Mouse (Mus musculus) lung, adult 18-20 months (tissue): ENCODE measurements around the gene Ankef1.
A peak's percentile ranks its signal among the peaks of the same experiment; 100 is the strongest.

Source experiments
- DNase-seq, 2 experiments: peaks; one replicate each; pipeline ENCODE4 v3.0.0; 2022; ENCODE audit warnings: mixed read lengths in 2 of 2

The Ankef1 gene

GRCm38 (mm10) chr2:136501651-136502050 is at the start of gene Ankef1:
Ankef1 (plus strand) TSS chr2:136501910.
- DNase-seq = no peak

DNA sequence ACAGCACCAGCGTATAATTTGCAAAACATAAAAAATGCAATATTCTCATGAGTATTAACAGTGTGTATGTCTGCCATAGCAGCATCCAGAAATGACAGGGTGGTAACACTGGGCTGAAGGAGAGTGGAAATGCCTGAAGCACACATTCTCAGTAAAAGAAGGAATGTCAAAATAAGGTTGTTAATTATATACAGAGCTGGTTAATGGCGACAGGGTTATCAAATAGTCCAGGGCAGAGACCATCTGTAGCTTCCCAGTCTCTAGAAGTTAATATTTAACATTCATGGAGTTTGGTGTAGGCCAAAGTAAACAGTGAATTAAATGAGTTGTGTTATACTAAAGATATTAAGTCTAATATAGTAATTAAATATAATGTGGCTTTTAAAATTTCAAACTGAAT is 45.2 kb upstream of the Ankef1 start:
- DNase-seq = no peak

GRCm38 (mm10) chr2:136456875-136457274 is 44.8 kb upstream of the Ankef1 start:
- no peak for DNase-seq

DNA sequence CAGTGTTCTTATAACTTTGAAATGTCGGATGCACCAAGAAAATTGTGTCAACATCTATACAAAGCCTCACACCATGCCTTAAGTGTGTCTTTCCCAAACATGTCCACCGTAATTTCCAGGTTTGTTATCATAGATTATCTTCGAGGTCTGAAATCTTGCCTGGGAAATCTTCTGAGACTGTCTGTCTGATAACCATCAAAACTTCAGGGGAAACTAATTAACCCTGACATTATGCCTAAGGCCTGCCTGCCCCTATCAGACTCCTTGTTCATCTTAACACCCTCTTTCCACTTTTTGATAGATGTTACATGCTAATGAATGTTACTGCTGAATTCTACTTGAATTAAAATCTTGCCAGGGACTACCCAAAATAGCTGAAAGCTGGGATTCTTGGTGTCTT is 24.1 kb upstream of the Ankef1 start:
- no peak for DNase-seq

- no peak for DNase-seq
Observed at GRCm38 (mm10) chr2:136482269-136482668, 19.4 kb upstream of the Ankef1 start.

DNA sequence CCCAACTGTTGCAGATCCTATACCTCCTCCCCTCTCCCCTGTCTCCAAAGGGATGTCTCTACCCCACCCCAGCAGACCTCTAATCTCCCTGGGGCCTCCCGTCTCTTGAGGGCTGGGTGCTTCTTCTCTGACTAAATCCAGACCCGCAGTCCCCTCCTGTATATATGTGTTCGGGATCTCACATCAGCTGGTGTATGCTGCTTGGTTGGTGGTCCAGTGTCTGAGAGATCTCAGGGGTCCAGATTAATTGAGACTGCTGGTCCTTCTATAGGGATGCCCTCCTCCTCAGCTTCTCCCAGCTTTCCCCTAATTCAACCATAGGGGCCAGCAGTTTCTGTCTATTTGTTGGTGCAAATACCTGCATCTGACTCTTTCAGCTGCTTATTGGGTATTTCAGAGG is 18.7 kb upstream of the Ankef1 start:
- no peak for DNase-seq

DNA sequence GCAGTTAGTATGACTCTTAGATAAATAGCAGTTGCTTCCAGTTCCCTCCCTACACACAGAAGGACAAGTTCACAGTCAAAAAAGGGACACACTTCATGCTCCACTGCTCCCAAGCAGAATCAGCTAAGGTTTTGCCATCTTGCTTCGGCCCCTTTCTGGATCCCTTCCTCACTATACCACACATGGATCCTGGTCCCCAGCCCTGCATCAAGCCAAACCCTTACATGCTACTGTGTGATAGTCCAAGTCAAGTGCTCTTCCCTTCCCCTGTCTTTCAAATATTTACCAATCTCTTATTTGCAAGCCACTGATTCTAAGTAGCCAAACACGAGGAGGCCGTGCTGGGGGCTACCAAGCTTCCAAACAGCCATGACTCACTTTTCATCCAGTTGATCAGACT is 16.8 kb upstream of the Ankef1 start:
- no peak for DNase-seq

DNA sequence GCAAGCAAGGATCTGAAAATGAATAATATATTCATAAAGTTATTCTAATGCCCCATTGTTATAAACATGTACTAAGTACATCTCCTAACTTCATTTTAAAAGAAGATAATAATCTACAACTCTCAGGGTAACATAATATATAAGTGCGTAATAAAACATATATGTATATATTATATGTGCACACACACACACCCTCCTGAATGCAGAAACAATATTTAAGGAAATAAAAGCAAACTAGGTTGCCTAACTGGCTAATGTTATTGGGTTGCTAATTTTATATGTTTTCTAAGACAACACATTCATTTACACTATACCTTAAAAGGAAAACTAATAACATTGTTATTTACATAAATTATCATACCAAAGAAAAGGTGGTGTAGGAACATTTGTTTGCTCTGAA is 16.3 kb upstream of the Ankef1 start:
- no peak for DNase-seq

GRCm38 (mm10) chr2:136485815-136486619 is 15.7 kb upstream of the Ankef1 start:
- DNase-seq = peak; percentile 5 to 51

DNA sequence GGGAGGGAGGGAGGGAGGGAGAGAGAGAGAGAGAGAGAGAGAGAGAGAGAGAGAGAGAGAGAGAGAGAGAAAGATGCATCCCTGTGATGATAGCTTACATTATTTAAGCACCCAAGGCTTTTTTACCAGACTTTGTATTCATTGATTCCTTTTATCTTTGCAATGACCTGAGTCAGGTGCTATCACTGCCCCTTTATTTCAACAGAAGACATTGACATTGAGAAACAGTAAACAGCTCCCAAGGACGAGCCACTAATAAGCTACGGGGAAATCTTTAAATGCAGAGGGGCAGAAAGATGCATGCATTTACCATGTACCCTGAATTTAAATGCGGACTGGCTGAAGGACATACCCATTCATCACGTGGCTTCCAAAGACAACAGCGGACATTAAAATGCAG is 14.7 kb upstream of the Ankef1 start:
- no peak for DNase-seq

DNA sequence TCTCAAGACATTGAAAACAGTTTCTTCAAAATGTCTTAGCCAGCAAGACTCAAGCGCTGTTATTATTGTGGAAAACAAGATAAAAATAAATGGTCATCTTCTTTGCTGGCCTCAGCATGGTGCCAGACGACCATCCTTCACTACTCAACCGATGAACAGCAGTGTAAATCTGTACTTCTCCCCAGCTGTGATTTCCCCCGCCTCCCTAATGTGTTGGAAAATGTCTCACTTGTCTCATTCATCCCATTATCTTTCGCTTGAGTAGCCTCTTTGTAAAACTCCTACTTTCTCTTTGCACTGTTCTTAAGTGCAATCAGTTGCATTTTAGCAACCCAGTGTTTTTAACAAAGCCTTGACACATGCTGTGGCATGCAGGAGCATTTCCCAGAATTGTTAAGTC is 9.4 kb downstream of the Ankef1 start:
- no peak for DNase-seq

DNA sequence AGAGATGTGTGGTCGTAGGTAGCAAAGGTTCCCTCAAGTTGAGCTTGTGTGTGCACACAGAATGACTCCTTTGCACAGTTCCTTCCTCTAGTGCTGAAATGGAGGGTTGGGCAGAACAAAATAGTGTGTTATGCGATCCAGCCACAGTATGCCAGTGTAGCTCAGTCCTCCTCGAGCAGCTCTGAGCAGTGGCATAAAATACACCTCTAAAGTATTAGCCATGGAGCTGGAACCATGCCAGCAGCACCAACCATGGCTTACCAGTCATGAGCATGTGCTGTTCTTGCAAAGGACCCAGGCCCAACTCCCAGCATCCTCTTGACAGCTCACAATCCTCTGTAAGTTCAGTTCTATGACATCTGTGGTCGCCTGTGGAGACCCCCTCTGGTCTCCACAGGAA is 10.0 kb downstream of the Ankef1 start:
- no peak for DNase-seq

DNA sequence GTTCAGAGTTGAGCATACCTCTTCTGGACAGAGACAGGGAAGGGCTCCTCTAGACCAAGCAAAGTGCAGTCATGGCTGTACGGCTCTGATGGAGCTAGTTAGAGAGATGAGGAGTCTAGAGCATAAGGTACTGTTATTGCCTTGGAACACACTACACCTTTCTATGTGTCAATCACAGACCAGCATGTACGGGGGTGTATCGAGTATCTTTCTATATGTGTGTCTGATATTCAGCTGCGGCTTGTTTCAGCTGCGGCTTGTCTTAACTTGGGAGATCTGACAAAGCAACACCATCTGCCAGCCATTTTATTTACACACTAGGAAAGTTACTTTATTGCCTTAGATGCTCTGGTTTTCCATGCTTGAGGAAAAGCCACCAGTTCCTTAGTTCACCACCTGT is 11.1 kb downstream of the Ankef1 start:
- DNase-seq = no peak

DNA sequence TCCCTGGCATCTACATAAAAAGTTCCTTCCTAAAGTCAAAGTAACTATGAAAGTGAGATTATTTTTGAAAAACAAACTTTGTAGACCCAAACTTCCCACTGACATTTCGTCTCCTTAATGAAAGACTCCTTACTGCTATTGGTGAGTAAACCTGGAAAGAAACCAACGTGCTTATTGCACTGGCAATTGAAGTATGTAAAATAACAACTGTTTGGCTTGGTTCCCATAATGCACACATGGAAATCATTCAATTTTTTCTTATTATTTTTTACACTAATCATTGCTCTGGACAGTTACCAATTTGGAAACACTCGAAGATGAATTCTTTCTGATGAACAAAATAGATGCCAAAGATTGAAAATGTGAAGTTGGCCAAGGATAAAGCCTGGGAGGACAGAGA is 12.1 kb downstream of the Ankef1 start:
- no peak for DNase-seq

DNA sequence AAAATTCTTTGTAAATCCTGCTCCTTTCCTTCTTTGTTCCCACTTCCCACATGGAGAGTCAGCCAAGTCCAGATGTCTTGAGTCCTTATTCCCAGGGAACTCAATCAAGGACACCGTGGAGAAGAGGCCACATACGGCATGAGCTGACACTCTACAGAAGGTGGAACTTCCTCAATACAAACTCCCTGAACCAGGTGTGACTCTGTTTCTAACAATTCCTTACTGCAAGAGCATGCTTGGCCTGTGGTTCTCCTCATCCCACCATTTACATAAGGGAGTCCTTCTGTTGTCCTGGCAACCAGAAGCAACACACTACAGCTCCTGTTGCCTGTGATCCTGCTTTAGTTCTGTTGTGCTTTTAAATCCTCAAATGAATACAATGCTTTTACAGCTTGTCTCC is 13.8 kb downstream of the Ankef1 start:
- DNase-seq = no peak

- DNase-seq = no peak
Observed at GRCm38 (mm10) chr2:136528937-136529336, 27.2 kb downstream of the Ankef1 start.

GRCm38 (mm10) chr2:136532033-136532432 is 30.3 kb downstream of the Ankef1 start:
- DNase-seq = peak; percentile 71 to 75

DNA sequence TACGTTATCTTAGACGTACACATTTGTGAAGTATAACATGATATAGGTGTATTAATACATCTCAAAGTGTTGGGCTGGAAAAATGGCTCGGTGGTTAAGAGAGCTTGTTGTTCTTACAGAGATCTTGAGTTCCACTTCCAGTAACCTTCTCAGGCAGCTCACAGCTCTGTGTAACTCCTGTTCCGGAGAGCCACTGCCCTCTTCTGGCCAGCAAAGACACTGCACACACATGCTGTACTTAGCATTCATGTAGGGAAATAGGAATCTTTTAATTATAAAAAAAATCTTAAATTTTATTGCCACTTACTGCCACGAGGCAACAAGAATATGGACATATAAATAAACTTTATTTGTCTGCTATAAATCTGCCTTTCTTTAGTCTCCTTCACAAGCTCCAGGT is 56.3 kb downstream of the Ankef1 start:
- DNase-seq = no peak

DNA sequence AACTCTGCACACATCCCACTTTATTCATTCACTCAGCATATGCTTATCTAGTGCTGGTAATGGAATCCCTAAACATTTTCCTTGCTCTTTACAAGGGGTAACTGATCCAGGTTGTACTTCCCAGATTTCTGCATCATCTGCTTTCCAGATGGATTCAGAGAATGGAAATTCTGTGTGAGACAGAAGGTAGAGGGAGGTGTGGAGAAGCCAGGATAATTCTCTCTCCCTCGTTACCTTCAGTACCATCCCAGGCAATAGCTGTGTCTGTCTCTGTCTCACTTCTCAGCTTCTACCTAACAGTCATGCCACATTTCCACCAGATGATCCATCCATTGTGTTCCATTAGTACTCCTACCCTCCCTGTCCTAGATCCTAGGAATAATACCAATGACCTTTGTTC is 60.6 kb downstream of the Ankef1 start:
- no peak for DNase-seq

- no peak for DNase-seq
Observed at GRCm38 (mm10) chr2:136570856-136571255, 69.1 kb downstream of the Ankef1 start.

DNA sequence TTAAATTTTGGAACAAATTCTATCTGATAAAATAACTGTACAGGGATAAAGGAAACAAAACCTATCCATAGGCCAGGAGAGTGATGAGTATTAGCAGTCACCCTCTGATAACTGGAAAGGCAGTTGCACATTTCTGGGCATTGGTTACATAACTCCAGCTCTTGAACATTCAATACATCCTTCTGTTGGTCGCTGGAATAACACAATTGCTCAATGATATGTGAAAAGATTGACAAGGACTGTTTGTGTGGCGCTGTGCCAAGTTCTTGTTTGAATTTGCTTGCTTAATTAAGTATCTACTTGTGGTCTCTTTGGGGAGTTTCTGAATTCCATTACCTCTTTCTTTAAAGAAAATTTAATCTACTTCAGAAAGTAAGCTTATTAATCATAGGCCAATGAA is 81.1 kb downstream of the Ankef1 start:
- peak; percentile 42 to 62 for DNase-seq

- DNase-seq = no peak
Observed at GRCm38 (mm10) chr2:136588811-136589210, 87.1 kb downstream of the Ankef1 start.

DNA sequence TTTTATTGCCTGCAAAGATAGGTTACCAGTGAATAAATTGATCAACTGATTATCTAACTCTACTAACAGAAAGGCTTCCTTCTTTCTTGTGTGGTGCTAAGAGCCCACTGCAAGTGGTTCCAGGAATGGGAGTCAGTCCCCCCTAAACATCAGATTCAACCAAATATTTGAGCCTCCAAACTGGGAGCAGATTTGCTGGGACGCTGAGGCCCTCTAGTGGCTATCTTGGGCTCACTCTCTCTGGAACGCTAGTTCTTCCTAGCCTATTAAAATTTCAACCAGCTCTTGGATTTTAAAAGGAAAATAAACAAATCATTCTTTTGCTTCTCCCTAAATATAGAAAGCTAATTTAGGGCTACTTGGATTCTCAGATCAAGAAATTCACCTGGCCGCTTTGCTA is 94.7 kb downstream of the Ankef1 start:
- peak; percentile 9 to 23 for DNase-seq

- no peak for DNase-seq
Observed at GRCm38 (mm10) chr2:136598743-136599142, 97.0 kb downstream of the Ankef1 start.

DNA sequence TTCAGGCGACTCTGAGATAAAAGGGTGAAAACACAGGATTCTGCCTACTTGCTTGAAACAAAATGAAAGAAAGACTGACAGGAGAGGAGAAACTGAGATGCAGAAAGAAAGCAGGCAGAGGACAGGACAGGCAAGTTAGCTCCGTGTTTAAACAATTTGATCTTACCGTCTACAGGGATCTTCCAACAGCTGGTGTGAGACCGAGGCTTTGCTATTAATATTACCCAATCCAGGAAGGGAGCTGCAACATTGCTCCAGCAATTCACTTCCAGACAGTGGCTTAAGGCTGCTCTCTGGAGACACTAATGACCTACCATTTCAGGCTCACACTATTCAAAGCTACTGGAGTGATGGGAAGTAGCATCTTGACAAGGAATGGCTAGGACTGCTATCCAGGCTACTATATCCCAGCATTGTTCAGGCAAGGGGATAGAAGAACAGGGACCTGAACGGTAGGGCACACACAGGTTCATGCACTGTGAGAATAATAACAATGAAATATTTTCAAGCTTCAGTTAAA is 99.0 kb downstream of the Ankef1 start:
- DNase-seq = no peak
